Mouse (Mus musculus) forebrain, embryonic 13.5 days (tissue): ENCODE measurements around the gene Brinp3. TPM values are rescaled to one million over a fixed set of nuclear protein-coding genes. Genes with fewer than 3 reads are reported as not detected.
"Not testable (repeated sequence)": the region's sequence is repeated elsewhere in the genome, so short reads cannot be mapped to it uniquely, and the experiment has no call there.

Experiments
- ATAC-seq: fragments of 200-750 bp; cut with Nextera tagmentation; 2 replicates; pipeline ENCODE4 v1.8.0; 2017
- H3K27ac ChIP-seq: fragments of 300-500 bp; sonication (generic); 2 replicates; pipeline ENCODE4 v1.5.1; 2015; ENCODE audit warnings: inconsistent platforms, mild to moderate bottlenecking, moderate library complexity
- H3K27me3 ChIP-seq: fragments of 300-500 bp; sonication (generic); 2 replicates; pipeline ENCODE4 v1.6.1; 2015; ENCODE audit warnings: mild to moderate bottlenecking, inconsistent platforms
- H3K36me3 ChIP-seq: fragments of 300-500 bp; sonication (generic); 2 replicates; pipeline ENCODE4 v1.6.1; 2015; ENCODE audit warnings: mild to moderate bottlenecking, inconsistent platforms; ENCODE audit not compliant: poor library complexity, severe bottlenecking
- H3K4me1 ChIP-seq: fragments of 300-500 bp; sonication (generic); 2 replicates; pipeline ENCODE4 v1.6.1; 2015; ENCODE audit warnings: inconsistent platforms
- H3K4me2 ChIP-seq: fragments of 300-500 bp; sonication (generic); 2 replicates; pipeline ENCODE4 v1.6.1; 2015; ENCODE audit warnings: inconsistent platforms, mild to moderate bottlenecking, moderate library complexity
- H3K4me3 ChIP-seq: fragments of 300-500 bp; sonication (generic); 2 replicates; pipeline ENCODE4 v1.5.1; 2015; ENCODE audit warnings: mild to moderate bottlenecking, inconsistent platforms
- H3K9ac ChIP-seq: fragments of 300-500 bp; sonication (generic); 2 replicates; pipeline ENCODE4 v1.6.1; 2015; ENCODE audit warnings: mild to moderate bottlenecking, inconsistent platforms
- H3K9me3 ChIP-seq: fragments of 300-500 bp; sonication (generic); replicated peaks from 2 replicates; pipeline ENCODE4 v1.6.1; 2016; ENCODE audit warnings: inconsistent platforms
- WGBS: fragments of 180-500 bp; shearing (Covaris S2); methylation state at CpG from one replicate; pipeline ENCODE4 v1.1.7; 2015; 5-methylcytosine and 5-hydroxymethylcytosine counted together
- polyA plus RNA-seq: library from polyadenylated mRNA; unstranded; fragments of >200 nt; fragmentation: Nextera tagmentation; extraction: Ambion mirVana; gene quantifications from 2 replicates; pipeline ENCODE4 v1.2.1, GENCODE M21; 2015

Gene Brinp3
- polyA plus RNA-seq, 1 experiment from 2014 or later = 3.7 TPM

DNA sequence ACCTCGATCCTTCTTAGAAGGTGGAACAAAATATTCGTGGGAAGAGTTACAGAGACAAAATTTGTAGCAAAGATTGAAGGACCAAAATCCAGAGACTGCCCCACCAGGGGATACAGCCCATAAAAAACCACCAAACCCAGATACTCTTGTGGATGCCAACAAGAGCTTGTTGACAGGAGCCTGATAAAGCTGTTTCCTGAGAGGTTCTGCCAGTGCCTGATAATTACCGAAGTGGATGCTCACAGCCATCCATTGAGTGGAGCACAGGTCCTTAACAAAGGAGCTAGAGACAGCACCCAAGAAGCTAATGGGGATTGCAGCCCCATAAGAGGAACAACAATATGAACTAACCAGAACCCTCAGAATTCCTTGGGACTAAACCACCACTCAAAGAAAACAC is 67.6 kb downstream of the Brinp3 start:
- 90% methylated on average over 3 of the region's 3 CpGs for WGBS
- no peak for ATAC-seq
- no peaks in the 10 kb centered on the region for H3K36me3 ChIP-seq
- no peak overlapping the region for H3K27ac ChIP-seq
- no peaks in the 10 kb centered on the region for H3K27me3 ChIP-seq
- H3K4me2 ChIP-seq = no peak overlapping the region
- no peak overlapping the region for H3K9ac ChIP-seq
- H3K4me1 ChIP-seq = no peaks in the 10 kb centered on the region
- H3K4me3 ChIP-seq = no peak overlapping the region
- H3K9me3 ChIP-seq = no peaks in the 10 kb centered on the region

DNA sequence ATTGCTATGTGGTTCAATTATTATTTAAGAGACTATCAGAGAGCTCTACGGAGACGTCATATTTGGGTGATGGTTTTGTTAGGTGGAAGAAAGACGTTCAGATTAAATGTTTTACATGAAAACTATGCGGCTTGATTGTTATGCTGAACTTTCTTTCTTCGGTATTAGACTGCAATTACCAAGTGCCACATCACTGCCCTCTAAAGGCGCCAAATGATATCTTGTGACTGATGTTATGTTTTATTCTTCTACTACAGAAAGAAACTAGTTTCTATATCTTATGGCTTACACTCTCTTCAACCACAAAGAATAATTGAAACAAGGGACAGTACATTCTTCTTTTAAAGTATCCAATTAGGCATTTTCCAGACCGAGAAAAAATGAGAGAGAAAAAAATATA is 89.6 kb downstream of the Brinp3 start:
- no peak overlapping the region for H3K9ac ChIP-seq
- H3K4me1 ChIP-seq = no peaks in the 10 kb centered on the region
- H3K4me2 ChIP-seq = no peak overlapping the region
- H3K9me3 ChIP-seq = no peaks in the 10 kb centered on the region
- no peak for ATAC-seq
- no peak overlapping the region for H3K4me3 ChIP-seq
- no peak overlapping the region for H3K27ac ChIP-seq
- H3K36me3 ChIP-seq = no peaks in the 10 kb centered on the region
- WGBS = 69% methylated on average over 7 of the region's 7 CpGs
- H3K27me3 ChIP-seq = no peaks in the 10 kb centered on the region

DNA sequence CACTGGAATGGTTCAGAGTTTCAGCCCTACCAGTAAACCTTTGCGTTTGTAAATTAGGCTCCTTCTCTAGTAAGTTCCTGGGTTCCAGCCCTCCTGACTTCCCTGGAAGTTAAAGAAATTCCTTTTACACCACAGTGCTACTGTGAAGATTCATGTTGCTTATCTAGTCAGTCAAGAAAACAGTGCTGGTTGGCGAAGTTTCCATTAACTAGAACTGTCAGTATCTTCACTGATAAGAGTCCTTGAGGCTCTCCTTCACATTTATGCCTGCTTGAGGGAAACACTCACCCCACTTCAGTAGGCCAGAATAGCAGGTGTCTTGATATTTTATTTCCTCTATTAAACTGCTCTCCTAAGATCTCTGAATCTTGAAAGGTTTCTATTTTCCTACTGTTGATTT is 138.3 kb downstream of the Brinp3 start:
- Histone ChIP-seq H3K27ac (no peak overlapping the region), H3K9ac (no peak overlapping the region), H3K27me3 (no peaks in the 10 kb centered on the region), H3K36me3 (no peaks in the 10 kb centered on the region), H3K4me3 (no peak overlapping the region), H3K4me1 (no peaks in the 10 kb centered on the region), H3K4me2 (no peak overlapping the region), H3K9me3 (no peaks in the 10 kb centered on the region)
- no peak for ATAC-seq
- WGBS = 68% methylated on average over 2 of the region's 2 CpGs

GRCm38 (mm10) chr1:146657214-146657613 is 162.7 kb downstream of the Brinp3 start:
- peak; percentile 84 for ATAC-seq
- Histone ChIP-seq H3K36me3 (no peaks in the 10 kb centered on the region), H3K27ac (no peak overlapping the region), H3K9me3 (no peaks in the 10 kb centered on the region), H3K4me2 (no peak overlapping the region), H3K4me1 (no peaks in the 10 kb centered on the region), H3K27me3 (no peaks in the 10 kb centered on the region), H3K4me3 (no peak overlapping the region), H3K9ac (no peak overlapping the region)
- 47% methylated on average over 4 of the region's 4 CpGs for WGBS

- H3K9me3 ChIP-seq = no peaks in the 10 kb centered on the region
- no peak overlapping the region for H3K4me3 ChIP-seq
- no peak overlapping the region for H3K4me2 ChIP-seq
- H3K9ac ChIP-seq = no peak overlapping the region
- H3K27me3 ChIP-seq = no peaks in the 10 kb centered on the region
- no peak for ATAC-seq
- WGBS = 81% methylated on average over 4 of the region's 4 CpGs
- no peak overlapping the region for H3K27ac ChIP-seq
- no peaks in the 10 kb centered on the region for H3K4me1 ChIP-seq
- no peaks in the 10 kb centered on the region for H3K36me3 ChIP-seq
Observed at GRCm38 (mm10) chr1:146700724-146701123, 206.2 kb downstream of the Brinp3 start.

DNA sequence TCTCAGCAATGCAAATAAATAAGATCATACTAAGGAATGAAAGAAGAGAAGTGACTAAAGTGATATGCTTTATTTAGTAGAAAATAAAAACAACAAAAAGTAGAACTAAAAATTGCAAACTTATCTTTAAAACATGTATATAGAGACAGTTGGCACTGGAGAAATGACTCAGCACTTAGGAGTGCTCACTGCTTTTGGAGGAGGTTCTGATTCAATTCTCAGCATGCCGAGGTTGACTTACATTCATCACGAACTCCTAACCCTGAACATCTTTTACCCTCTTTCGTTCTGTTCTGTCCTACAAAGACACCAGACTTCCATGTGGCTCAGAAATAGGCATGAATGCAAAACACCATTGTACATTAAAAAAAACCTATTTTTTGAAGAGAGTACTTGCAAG is 225.0 kb downstream of the Brinp3 start:
- Histone ChIP-seq H3K9ac (no peak overlapping the region), H3K4me3 (no peak overlapping the region), H3K27me3 (no peaks in the 10 kb centered on the region), H3K9me3 (no peaks in the 10 kb centered on the region), H3K4me2 (no peak overlapping the region), H3K36me3 (no peaks in the 10 kb centered on the region), H3K4me1 (no peaks in the 10 kb centered on the region), H3K27ac (no peak overlapping the region)
- no peak for ATAC-seq
- WGBS = 86% methylated on average over 3 of the region's 3 CpGs

GRCm38 (mm10) chr1:146724784-146725513 is 230.4 kb downstream of the Brinp3 start:
- not testable (repeated sequence) for H3K9me3 ChIP-seq, H3K9ac ChIP-seq, H3K4me1 ChIP-seq, H3K36me3 ChIP-seq, H3K27me3 ChIP-seq, H3K27ac ChIP-seq
- H3K4me3 ChIP-seq = peak overlapping the region; percentile 41
- 3% methylated on average over 35 of the region's 35 CpGs for WGBS
- peak overlapping the region; percentile 61 for H3K4me2 ChIP-seq
- peak; percentile 97 for ATAC-seq

DNA sequence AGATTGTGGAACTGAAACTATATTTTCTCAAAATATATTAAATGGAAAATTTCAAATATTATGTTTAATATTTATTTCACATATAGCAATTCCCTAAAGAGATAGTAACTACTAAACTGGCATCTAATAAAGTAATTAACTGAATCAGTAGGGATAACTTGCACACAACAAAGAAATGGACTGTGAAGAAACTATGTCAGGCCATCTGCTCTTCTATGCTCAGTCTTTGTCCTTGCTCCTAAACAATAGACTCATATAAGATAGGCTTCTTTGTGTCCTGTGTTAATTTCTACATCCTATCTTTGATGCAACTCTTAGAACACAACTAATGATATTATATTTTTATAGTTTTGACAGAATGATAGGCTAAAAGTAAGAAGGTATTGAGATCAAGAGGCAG is 256.5 kb downstream of the Brinp3 start:
- Histone ChIP-seq H3K36me3 (no peaks in the 10 kb centered on the region), H3K4me3 (no peak overlapping the region), H3K27me3 (no peaks in the 10 kb centered on the region), H3K27ac (no peak overlapping the region), H3K4me1 (no peaks in the 10 kb centered on the region), H3K9me3 (no peaks in the 10 kb centered on the region), H3K4me2 (no peak overlapping the region), H3K9ac (no peak overlapping the region)
- no peak for ATAC-seq

DNA sequence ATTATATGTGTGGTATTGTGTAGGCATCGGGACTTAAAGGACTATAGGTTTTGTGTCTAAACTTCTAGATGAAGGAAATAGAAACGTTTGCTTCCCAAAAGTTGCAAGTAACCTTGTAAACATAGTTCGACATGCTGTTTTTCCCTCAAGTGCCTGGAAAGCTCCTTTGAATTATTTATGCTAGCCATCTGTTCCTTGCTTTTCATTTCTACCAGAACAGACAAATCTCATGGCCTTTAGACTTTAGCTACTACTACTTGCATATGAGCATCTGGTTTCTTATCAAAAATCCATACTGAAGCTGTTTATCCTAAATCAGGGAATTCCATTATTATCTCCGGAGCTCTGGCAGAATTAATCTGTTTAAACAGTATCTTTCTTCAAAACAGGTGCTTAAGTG is 288.7 kb downstream of the Brinp3 start:
- Histone ChIP-seq H3K4me2 (no peak overlapping the region), H3K27me3 (no peaks in the 10 kb centered on the region), H3K4me3 (no peak overlapping the region), H3K27ac (no peak overlapping the region), H3K9ac (no peak overlapping the region), H3K4me1 (no peaks in the 10 kb centered on the region), H3K36me3 (no peaks in the 10 kb centered on the region), H3K9me3 (no peaks in the 10 kb centered on the region)
- WGBS = 60% methylated on average over 4 of the region's 4 CpGs
- no peak; the same call in 1 of the 2 replicates for ATAC-seq

GRCm38 (mm10) chr1:146787236-146787635 is 292.7 kb downstream of the Brinp3 start:
- H3K9me3 ChIP-seq = no peaks in the 10 kb centered on the region
- H3K27me3 ChIP-seq = no peaks in the 10 kb centered on the region
- H3K4me2 ChIP-seq = no peak overlapping the region
- no peak overlapping the region for H3K4me3 ChIP-seq
- WGBS = 77% methylated on average over 2 of the region's 2 CpGs
- no peak overlapping the region for H3K27ac ChIP-seq
- ATAC-seq = no peak
- H3K9ac ChIP-seq = no peak overlapping the region
- H3K36me3 ChIP-seq = no peaks in the 10 kb centered on the region
- no peaks in the 10 kb centered on the region for H3K4me1 ChIP-seq

DNA sequence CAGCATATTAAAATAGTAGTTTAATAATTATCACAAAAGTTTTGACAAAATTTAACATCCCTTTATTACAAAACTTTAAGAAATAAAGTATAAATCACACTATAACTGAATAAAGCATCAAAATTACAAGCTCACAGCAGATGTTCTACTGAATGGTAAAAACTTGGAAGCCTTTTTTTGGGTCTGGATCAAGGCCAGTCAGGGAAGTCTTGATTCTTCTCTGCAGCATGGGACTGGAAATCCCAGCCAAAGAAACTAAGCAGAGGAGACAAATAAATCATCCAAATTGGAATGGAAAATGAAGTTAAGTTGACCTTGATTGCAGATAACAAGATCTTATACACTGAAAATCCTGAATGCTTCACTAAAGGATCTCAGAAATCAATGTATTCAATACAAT is 298.3 kb downstream of the Brinp3 start:
- no peak for ATAC-seq
- no peaks in the 10 kb centered on the region for H3K4me1 ChIP-seq

DNA sequence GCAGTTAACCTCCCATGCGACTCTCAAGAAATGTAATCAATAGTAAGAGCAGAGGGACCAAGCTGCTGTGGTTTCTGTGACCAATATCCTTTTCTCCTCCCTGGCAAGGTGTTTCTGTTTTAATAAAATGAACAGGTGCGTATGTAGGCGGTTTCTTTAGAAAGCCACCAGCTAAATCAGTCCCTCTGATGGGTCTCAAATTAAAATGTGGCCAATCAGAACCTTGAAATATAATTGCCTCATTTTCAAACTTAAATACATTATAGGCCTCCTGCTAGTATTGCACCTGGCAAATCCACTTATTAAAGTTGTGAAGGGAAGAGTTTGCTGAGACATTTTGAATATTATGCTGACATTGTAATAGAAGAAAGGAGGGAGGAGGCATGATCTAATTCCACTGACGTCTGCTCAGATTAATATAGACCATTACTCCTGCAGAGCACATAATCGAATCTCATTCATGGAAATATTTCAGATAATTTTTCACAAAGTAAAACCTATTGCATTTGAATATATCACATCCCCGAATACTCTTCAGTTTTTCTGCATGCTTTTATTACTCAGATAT is 305.5 kb downstream of the Brinp3 start:
- 79% methylated on average over 6 of the region's 6 CpGs for WGBS
- ATAC-seq = no peak

More for the DNA sequence above, 298.3 kb downstream of the Brinp3 start:
- Histone ChIP-seq H3K27ac (no peak overlapping the region), H3K9me3 (no peaks in the 10 kb centered on the region), H3K9ac (no peak overlapping the region), H3K4me3 (no peak overlapping the region), H3K36me3 (no peaks in the 10 kb centered on the region), H3K4me2 (no peak overlapping the region), H3K27me3 (no peaks in the 10 kb centered on the region)

DNA sequence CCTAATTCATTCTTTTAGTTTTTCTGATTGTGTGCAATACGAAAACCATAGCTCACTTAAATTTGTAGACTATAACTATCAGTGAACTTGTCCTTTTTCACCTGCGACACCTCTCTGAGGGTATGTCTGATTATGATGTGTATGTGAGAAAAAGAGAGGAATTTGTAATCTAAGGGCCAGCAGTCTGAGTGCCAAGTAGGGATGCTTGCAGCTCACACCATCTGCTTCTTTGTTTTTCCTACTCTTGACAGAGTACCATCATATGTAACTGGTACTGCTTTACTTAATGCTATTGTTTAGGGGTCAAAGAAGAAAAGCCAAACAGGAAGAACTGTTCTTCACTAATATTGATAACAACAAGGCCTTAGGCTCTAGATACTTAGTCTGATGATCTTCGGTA is 307.3 kb downstream of the Brinp3 start:
- Histone ChIP-seq H3K4me2 (no peak overlapping the region), H3K27me3 (no peaks in the 10 kb centered on the region), H3K4me1 (no peaks in the 10 kb centered on the region), H3K27ac (no peak overlapping the region), H3K9ac (no peak overlapping the region), H3K9me3 (no peaks in the 10 kb centered on the region), H3K4me3 (no peak overlapping the region), H3K36me3 (no peaks in the 10 kb centered on the region)
- 90% methylated on average over 3 of the region's 3 CpGs for WGBS
- no peak for ATAC-seq

More for the DNA sequence above, 305.5 kb downstream of the Brinp3 start:
- Histone ChIP-seq H3K4me1 (no peaks in the 10 kb centered on the region), H3K27ac (no peak overlapping the region), H3K9ac (no peak overlapping the region), H3K9me3 (no peaks in the 10 kb centered on the region), H3K4me2 (no peak overlapping the region), H3K36me3 (no peaks in the 10 kb centered on the region), H3K4me3 (no peak overlapping the region), H3K27me3 (no peaks in the 10 kb centered on the region)
